Mouse (Mus musculus) midbrain, embryonic 10.5 days (tissue): Measurements from ENCODE around the gene 4930432M17Rik. TPM values are rescaled to one million over a fixed set of nuclear protein-coding genes. Genes with fewer than 3 reads are reported as not detected.

ENCODE experiments used
- DNase-seq: peaks from one replicate; pipeline ENCODE4 v3.0.0-alpha.2; 2017; ENCODE audit warnings: low spot score
- H3K27ac ChIP-seq: fragments of 300-500 bp; sonication (generic); replicated peaks from 2 replicates; pipeline ENCODE4 v1.5.1; 2016; ENCODE audit warnings: mild to moderate bottlenecking
- H3K27me3 ChIP-seq: fragments of 300-500 bp; sonication (generic); 2 replicates; pipeline ENCODE4 v1.6.1; 2016; ENCODE audit warnings: low read depth, mild to moderate bottlenecking; ENCODE audit not compliant: poor library complexity, severe bottlenecking
- H3K36me3 ChIP-seq: fragments of 300-500 bp; sonication (generic); 2 replicates; pipeline ENCODE4 v1.6.1; 2016; ENCODE audit warnings: mild to moderate bottlenecking, moderate library complexity
- H3K4me1 ChIP-seq: fragments of 300-500 bp; sonication (generic); 2 replicates; pipeline ENCODE4 v1.6.1; 2016
- H3K4me3 ChIP-seq: fragments of 300-500 bp; sonication (generic); 2 replicates; pipeline ENCODE4 v1.5.1; 2016; ENCODE audit warnings: mild to moderate bottlenecking, moderate library complexity
- H3K9me3 ChIP-seq: fragments of 300-500 bp; sonication (generic); replicated peaks from 2 replicates; pipeline ENCODE4 v1.6.1; 2016; ENCODE audit warnings: mild to moderate bottlenecking
- WGBS: fragments of 180-500 bp; shearing (Covaris S2); methylation state at CpG from one replicate; pipeline ENCODE4 v1.1.7; 2016; 5-methylcytosine and 5-hydroxymethylcytosine counted together
- polyA plus RNA-seq: library from polyadenylated mRNA; unstranded; fragments of >200 nt; fragmentation: Nextera tagmentation; extraction: Ambion mirVana; gene quantifications from 2 replicates; pipeline ENCODE4 v1.2.1, GENCODE M21; 2016

Gene 4930432M17Rik
- not detected in 2 replicates for polyA plus RNA-seq

- H3K4me3 ChIP-seq = no peak within 1 kb of the TSS
- no peak within 1 kb of the TSS for H3K27ac ChIP-seq
- no peaks in the 10 kb centered on the region for H3K9me3 ChIP-seq
- DNase-seq = no peak
- H3K36me3 ChIP-seq = no peaks in the 10 kb centered on the region
- peaks cover 4% of the 10 kb centered on the region; the same call in 1 of the 2 replicates for H3K27me3 ChIP-seq
- 77% methylated on average over 4 of the region's 4 CpGs for WGBS
- H3K4me1 ChIP-seq = peaks cover 11% of the 10 kb centered on the region
Observed at GRCm38 (mm10) chr3:121670462-121670861, at the start of gene 4930432M17Rik. TSS of gene 4930432M17Rik (plus strand) at chr3:121670762.

DNA sequence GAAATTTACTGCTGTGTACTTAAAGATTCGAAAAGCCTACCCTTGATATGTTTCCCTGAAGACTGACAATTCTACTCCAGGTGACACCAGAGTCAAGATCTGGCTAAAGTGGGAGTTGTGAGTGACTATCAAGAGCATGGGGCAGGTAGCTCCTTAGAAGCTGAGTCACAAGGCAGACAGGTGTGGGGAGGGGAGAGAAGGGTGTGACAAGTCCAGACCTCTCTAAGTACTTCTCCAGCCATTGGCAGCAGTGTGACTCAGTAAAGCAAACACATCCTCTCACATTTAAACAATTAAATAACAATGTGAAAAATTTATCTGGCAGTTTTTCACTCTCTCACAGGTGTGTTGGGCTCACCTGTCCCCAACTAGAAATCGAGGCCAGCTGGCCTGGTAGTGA lies 44.9 kb upstream of the 4930432M17Rik start:
- Histone ChIP-seq H3K4me3 (no peak overlapping the region), H3K4me1 (no peaks in the 10 kb centered on the region)

GRCm38 (mm10) chr3:121626273-121626672 lies 44.3 kb upstream of the 4930432M17Rik start:
- no peaks in the 10 kb centered on the region for H3K36me3 ChIP-seq
- 97% methylated on average over 3 of the region's 3 CpGs for WGBS
- no peak overlapping the region for H3K4me3 ChIP-seq
- no peak for DNase-seq
- no peaks in the 10 kb centered on the region for H3K9me3 ChIP-seq
- no peaks in the 10 kb centered on the region for H3K4me1 ChIP-seq
- no peaks in the 10 kb centered on the region for H3K27me3 ChIP-seq
- H3K27ac ChIP-seq = no peak overlapping the region

More for the DNA sequence above, 44.9 kb upstream of the 4930432M17Rik start:
- WGBS = 82% methylated on average over 2 of the region's 2 CpGs
- no peaks in the 10 kb centered on the region for H3K27me3 ChIP-seq
- H3K9me3 ChIP-seq = no peaks in the 10 kb centered on the region
- DNase-seq = no peak
- H3K27ac ChIP-seq = no peak overlapping the region
- no peaks in the 10 kb centered on the region for H3K36me3 ChIP-seq

- Histone ChIP-seq H3K27me3 (no peaks in the 10 kb centered on the region), H3K9me3 (no peaks in the 10 kb centered on the region), H3K36me3 (no peaks in the 10 kb centered on the region), H3K4me3 (no peak overlapping the region), H3K4me1 (no peaks in the 10 kb centered on the region), H3K27ac (no peak overlapping the region)
- DNase-seq = no peak
- WGBS = 69% methylated on average over 3 of the region's 3 CpGs
Observed at GRCm38 (mm10) chr3:121628245-121628644, 42.3 kb upstream of the 4930432M17Rik start.

- no peaks in the 10 kb centered on the region for H3K27me3 ChIP-seq
- no peak overlapping the region for H3K4me3 ChIP-seq
- no peak overlapping the region for H3K27ac ChIP-seq
- no peaks in the 10 kb centered on the region for H3K36me3 ChIP-seq
- H3K9me3 ChIP-seq = no peaks in the 10 kb centered on the region
- no peak for DNase-seq
- 87% methylated on average over 7 of the region's 7 CpGs for WGBS
- H3K4me1 ChIP-seq = no peaks in the 10 kb centered on the region
Observed at GRCm38 (mm10) chr3:121630626-121631025, 39.9 kb upstream of the 4930432M17Rik start.

DNA sequence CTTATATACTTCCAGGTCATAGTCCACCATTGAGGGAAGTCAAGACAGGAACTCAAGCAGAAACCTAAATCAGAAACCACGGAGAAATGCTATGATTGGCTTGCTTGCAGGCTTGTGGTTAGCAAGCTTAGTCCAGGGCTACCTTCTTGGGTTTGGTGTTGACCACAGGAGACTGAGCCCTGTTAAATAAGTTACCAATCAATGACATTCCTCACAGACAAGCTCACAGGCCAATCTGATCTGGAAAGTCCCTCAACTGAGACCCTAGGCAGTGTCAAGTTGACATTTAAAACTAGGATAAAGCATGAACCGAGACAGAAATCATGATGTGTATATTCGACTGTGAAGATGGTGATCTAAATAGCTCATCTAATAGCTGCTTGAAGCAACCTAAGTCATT lies 35.6 kb upstream of the 4930432M17Rik start:
- no peak overlapping the region for H3K4me3 ChIP-seq
- no peaks in the 10 kb centered on the region for H3K9me3 ChIP-seq
- no peaks in the 10 kb centered on the region for H3K36me3 ChIP-seq
- H3K4me1 ChIP-seq = no peaks in the 10 kb centered on the region
- no peaks in the 10 kb centered on the region for H3K27me3 ChIP-seq
- no peak overlapping the region for H3K27ac ChIP-seq
- WGBS = 91% methylated on average over 3 of the region's 3 CpGs
- DNase-seq = no peak

GRCm38 (mm10) chr3:121635505-121635904 lies 35.1 kb upstream of the 4930432M17Rik start:
- no peak for DNase-seq
- Histone ChIP-seq H3K4me3 (no peak overlapping the region), H3K4me1 (no peaks in the 10 kb centered on the region), H3K27ac (no peak overlapping the region; the same call in 1 of the 2 replicates), H3K36me3 (no peaks in the 10 kb centered on the region), H3K27me3 (no peaks in the 10 kb centered on the region), H3K9me3 (no peaks in the 10 kb centered on the region)
- WGBS = 66% methylated on average over 7 of the region's 7 CpGs

- Histone ChIP-seq H3K36me3 (no peaks in the 10 kb centered on the region), H3K9me3 (no peaks in the 10 kb centered on the region), H3K4me3 (no peak overlapping the region), H3K27ac (no peak overlapping the region), H3K27me3 (no peaks in the 10 kb centered on the region), H3K4me1 (no peaks in the 10 kb centered on the region)
- 88% methylated on average over 6 of the region's 6 CpGs for WGBS
- no peak for DNase-seq
Observed at GRCm38 (mm10) chr3:121636315-121636714, 34.2 kb upstream of the 4930432M17Rik start.

DNA sequence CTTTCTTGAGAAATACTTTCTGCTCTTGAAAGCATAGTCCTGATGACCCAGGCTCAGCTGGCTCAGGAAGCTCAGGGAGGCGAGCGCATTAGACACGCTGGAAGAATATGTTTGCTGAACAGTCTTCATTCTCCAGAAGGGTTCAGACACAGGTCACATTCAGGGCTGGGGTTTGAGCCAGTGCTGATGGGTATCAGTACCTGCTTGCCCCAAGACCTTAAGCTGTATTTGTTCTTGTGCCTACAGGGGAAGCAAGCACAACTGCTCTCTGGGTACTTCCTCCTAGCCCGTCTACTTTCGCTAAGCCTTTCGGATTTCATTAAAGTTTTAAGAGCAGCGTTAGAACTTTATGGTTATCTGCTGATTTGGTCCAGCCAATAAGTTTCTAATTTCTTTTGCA lies 33.8 kb upstream of the 4930432M17Rik start:
- no peak overlapping the region for H3K27ac ChIP-seq
- no peaks in the 10 kb centered on the region for H3K36me3 ChIP-seq
- H3K4me1 ChIP-seq = no peaks in the 10 kb centered on the region
- no peak for DNase-seq
- no peaks in the 10 kb centered on the region for H3K27me3 ChIP-seq
- no peaks in the 10 kb centered on the region for H3K9me3 ChIP-seq
- no peak overlapping the region for H3K4me3 ChIP-seq
- 91% methylated on average over 7 of the region's 7 CpGs for WGBS

GRCm38 (mm10) chr3:121637792-121638191 lies 32.8 kb upstream of the 4930432M17Rik start:
- H3K36me3 ChIP-seq = no peaks in the 10 kb centered on the region
- no peaks in the 10 kb centered on the region for H3K4me1 ChIP-seq
- H3K27me3 ChIP-seq = no peaks in the 10 kb centered on the region
- H3K9me3 ChIP-seq = no peaks in the 10 kb centered on the region
- no peak overlapping the region for H3K27ac ChIP-seq
- no peak overlapping the region for H3K4me3 ChIP-seq
- 86% methylated on average over 5 of the region's 5 CpGs for WGBS
- no peak for DNase-seq

DNA sequence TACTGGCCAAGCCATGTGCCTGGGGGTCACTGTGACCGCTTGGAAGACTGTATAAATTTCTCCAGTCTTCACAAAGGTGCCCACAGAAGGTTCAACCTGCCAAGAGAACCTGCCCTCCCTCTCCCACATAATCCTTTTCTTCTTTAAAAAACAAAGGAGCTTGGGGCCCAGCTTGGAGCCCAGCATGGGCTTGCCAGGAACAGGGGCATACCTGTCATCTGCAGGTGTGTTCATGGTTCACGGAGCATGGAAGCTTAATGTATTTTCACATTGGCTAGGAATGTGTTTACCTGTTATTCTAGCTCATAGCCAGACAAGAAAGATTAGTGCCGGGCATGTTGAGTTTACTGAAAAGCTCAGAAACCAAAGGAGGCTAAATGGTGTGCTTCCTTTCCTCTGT lies 32.3 kb upstream of the 4930432M17Rik start:
- 0 out of 2 replicates have a peak, but pooled peaks cover under 1% of the 10 kb centered on the region for H3K4me1 ChIP-seq
- H3K36me3 ChIP-seq = no peaks in the 10 kb centered on the region
- H3K4me3 ChIP-seq = no peak overlapping the region
- DNase-seq = no peak
- H3K9me3 ChIP-seq = no peaks in the 10 kb centered on the region
- no peaks in the 10 kb centered on the region for H3K27me3 ChIP-seq
- 88% methylated on average over 3 of the region's 3 CpGs for WGBS
- H3K27ac ChIP-seq = no peak overlapping the region

DNA sequence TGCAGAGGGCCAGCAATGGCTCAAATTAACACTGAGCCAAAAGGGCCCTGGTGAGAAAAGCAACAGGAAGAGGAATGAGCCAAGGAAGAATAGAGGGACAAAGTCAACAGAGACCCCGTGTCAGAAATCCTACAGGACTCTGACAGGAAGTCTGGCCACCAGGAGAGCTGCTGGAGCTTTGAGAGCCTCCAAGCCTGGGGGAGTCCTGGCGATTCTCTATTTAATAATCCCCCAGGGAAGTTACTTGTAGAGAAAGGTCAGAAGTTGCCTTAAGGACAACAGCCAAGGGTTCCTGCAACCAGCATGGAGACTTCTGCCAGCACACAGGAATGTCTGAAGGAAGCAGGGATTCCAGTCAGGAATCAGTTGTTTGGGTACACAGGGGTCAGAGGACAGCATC lies 30.0 kb upstream of the 4930432M17Rik start:
- H3K9me3 ChIP-seq = no peaks in the 10 kb centered on the region
- H3K27me3 ChIP-seq = no peaks in the 10 kb centered on the region
- peaks cover 11% of the 10 kb centered on the region for H3K4me1 ChIP-seq
- no peaks in the 10 kb centered on the region for H3K36me3 ChIP-seq
- no peak for DNase-seq
- 69% methylated on average over 2 of the region's 2 CpGs for WGBS
- no peak overlapping the region for H3K4me3 ChIP-seq
- no peak overlapping the region for H3K27ac ChIP-seq

GRCm38 (mm10) chr3:121643236-121643635 lies 27.3 kb upstream of the 4930432M17Rik start:
- no peaks in the 10 kb centered on the region for H3K36me3 ChIP-seq
- no peaks in the 10 kb centered on the region for H3K9me3 ChIP-seq
- H3K27ac ChIP-seq = no peak overlapping the region
- no peak for DNase-seq
- WGBS = 76% methylated on average over 8 of the region's 8 CpGs
- peaks cover 27% of the 10 kb centered on the region for H3K4me1 ChIP-seq
- H3K27me3 ChIP-seq = peaks cover 10% of the 10 kb centered on the region; the same call in 1 of the 2 replicates
- no peak overlapping the region for H3K4me3 ChIP-seq

- WGBS = 46% methylated on average over 7 of the region's 7 CpGs
- Histone ChIP-seq H3K4me1 (peaks cover 27% of the 10 kb centered on the region), H3K27ac (peak overlapping the region; percentile 47), H3K36me3 (no peaks in the 10 kb centered on the region), H3K27me3 (peaks cover 15% of the 10 kb centered on the region), H3K4me3 (no peak overlapping the region), H3K9me3 (no peaks in the 10 kb centered on the region)
- peak; percentile 41 for DNase-seq
Observed at GRCm38 (mm10) chr3:121645447-121645846, 25.1 kb upstream of the 4930432M17Rik start.
